Mouse (Mus musculus): ENCODE results near the gene Tuba1a. TPM values are rescaled to one million over a fixed set of nuclear protein-coding genes. Genes with fewer than 3 reads are reported as not detected.
"Not testable (repeated sequence)": the region's sequence is repeated elsewhere in the genome, so short reads cannot be mapped to it uniquely, and the experiment has no call there.

The Tuba1a gene
- total RNA-seq, 2 experiments from 2014 or later, result 43.5 to 52.6 TPM

- no peak for DNase-seq
Measured at GRCm38 (mm10) chr15:98927566-98927965, 25.9 kb downstream of the Tuba1a start.

GRCm38 (mm10) chr15:98924682-98925081, 28.8 kb downstream of the Tuba1a start:
- DNase-seq, result no peak

GRCm38 (mm10) chr15:98923031-98923537, 30.4 kb downstream of the Tuba1a start:
- no peak for DNase-seq

- DNase-seq, result no peak
Measured at GRCm38 (mm10) chr15:98922581-98922980, 30.9 kb downstream of the Tuba1a start.

- DNase-seq, result no peak
Measured at GRCm38 (mm10) chr15:98921510-98921909, 32.0 kb downstream of the Tuba1a start.

GRCm38 (mm10) chr15:98918499-98918895, 35.0 kb downstream of the Tuba1a start:
- not testable (repeated sequence) for DNase-seq

GRCm38 (mm10) chr15:98917538-98918498, 35.7 kb downstream of the Tuba1a start, which contains the start of gene Lmbr1l:
Gene Lmbr1l, minus strand, starts transcription at chr15:98918231.
- peak; percentile 100 for DNase-seq

GRCm38 (mm10) chr15:98917091-98917490, 36.4 kb downstream of the Tuba1a start:
- DNase-seq, result no peak

- no peak for DNase-seq
Measured at GRCm38 (mm10) chr15:98916016-98916415, 37.5 kb downstream of the Tuba1a start.

- DNase-seq, result no peak
Measured at GRCm38 (mm10) chr15:98914903-98915302, 38.6 kb downstream of the Tuba1a start.

GRCm38 (mm10) chr15:98904692-98905091, 48.8 kb downstream of the Tuba1a start:
- DNase-seq, result no peak

GRCm38 (mm10) chr15:98902600-98902999, 50.9 kb downstream of the Tuba1a start:
- no peak for DNase-seq

- DNase-seq, result no peak
Measured at GRCm38 (mm10) chr15:98901530-98901929, 52.0 kb downstream of the Tuba1a start.

Other genes with a start within 250 kb of the Tuba1a start
- not detected for gene Ccdc65, start 245.5 kb downstream of the Tuba1a start, total RNA-seq (2021)
- 1 to 10 TPM; 2.7 to 3.5 TPM for gene Fkbp11, start 225.5 kb downstream of the Tuba1a start, total RNA-seq (2021)
- gene Arf3, start 190.5 kb downstream of the Tuba1a start, total RNA-seq (2021), result 10 to 100 TPM in 1 of 2 experiments, 1 to 10 TPM in 1; 8.3 to 10.4 TPM
- 1 to 10 TPM in 1 of 2 experiments, under 1 TPM in 1; 0.79 to 1.7 TPM for gene Wnt10b, start 175.6 kb downstream of the Tuba1a start, total RNA-seq (2021)
- not detected for gene Wnt1, start 163.8 kb downstream of the Tuba1a start, total RNA-seq (2021)
- under 1 TPM; 0.38 to 0.74 TPM for gene Ddn, start 144.2 kb downstream of the Tuba1a start, total RNA-seq (2021)
- 10 to 100 TPM; 43.6 to 43.9 TPM for gene Prkag1, start 122.2 kb downstream of the Tuba1a start, total RNA-seq (2021)
- gene Kmt2d, start 82.5 kb downstream of the Tuba1a start, total RNA-seq (2021), result 10 to 100 TPM; 36.6 to 43.5 TPM
- gene Rhebl1, start 59.2 kb downstream of the Tuba1a start, total RNA-seq (2021), result 1 to 10 TPM; 2.5 to 2.9 TPM
- 1 to 10 TPM; 1.2 to 2.3 TPM for gene Dhh, start 55.2 kb downstream of the Tuba1a start, total RNA-seq (2021)
- 1 to 10 TPM; 6.1 to 6.6 TPM for gene Lmbr1l, start 35.5 kb downstream of the Tuba1a start, total RNA-seq (2021)
- 10 to 100 TPM; 36.4 to 44.5 TPM for gene Tuba1b, start 19.1 kb downstream of the Tuba1a start, total RNA-seq (2021)
- gene Gm49450, start 152 bp downstream of the Tuba1a start, total RNA-seq (2021), result not detected
- gene Tuba1c, start 76.2 kb upstream of the Tuba1a start, total RNA-seq (2021), result 10 to 100 TPM in 1 of 2 experiments, 1 to 10 TPM in 1; 7.1 to 10.7 TPM
- gene Prph, start 101.5 kb upstream of the Tuba1a start, total RNA-seq (2021), result 1 to 10 TPM in 1 of 2 experiments, under 1 TPM in 1; 0.75 to 1.4 TPM
- under 1 TPM in 1 of 2 experiments, not detected in 1; 0.49 TPM for gene Troap, start 120.9 kb upstream of the Tuba1a start, total RNA-seq (2021)
- gene C1ql4, start 134.1 kb upstream of the Tuba1a start, total RNA-seq (2021), result not detected
- under 1 TPM in 1 of 2 experiments, not detected in 1; 0.16 TPM for gene Dnajc22, start 139.5 kb upstream of the Tuba1a start, total RNA-seq (2021)
- gene Spats2, start 172.2 kb upstream of the Tuba1a start, total RNA-seq (2021), result 1 to 10 TPM; 4.5 to 4.6 TPM